Mouse (Mus musculus) gastrocnemius, postnatal 10 days (tissue): ENCODE measurements at regions not wholly inside any gene's neighbourhood (a gene's known extent, or its start where the extent isn't known, plus 50 kb on each side); places are given as distances from the start of the nearest gene placed in this dataset.

Experiments
- DNase-seq: peaks from one replicate; pipeline ENCODE4 v3.0.0; 2021; ENCODE audit warnings: mixed read lengths

- no peak for DNase-seq
Observed at GRCm38 (mm10) chr12:16014679-16015078, 198.0 kb upstream of the Trib2 start.

- DNase-seq = no peak
Observed at GRCm38 (mm10) chr12:16013861-16014630, 197.3 kb upstream of the Trib2 start.

- no peak for DNase-seq
Observed at GRCm38 (mm10) chr12:16013354-16013753, 196.6 kb upstream of the Trib2 start.

GRCm38 (mm10) chr12:16012081-16012480, 195.4 kb upstream of the Trib2 start:
- no peak for DNase-seq

GRCm38 (mm10) chr12:16009822-16010620, 193.3 kb upstream of the Trib2 start:
- DNase-seq = no peak

GRCm38 (mm10) chr12:16008763-16009515, 192.2 kb upstream of the Trib2 start:
- DNase-seq = no peak

- DNase-seq = no peak
Observed at GRCm38 (mm10) chr12:16008261-16008660, 191.5 kb upstream of the Trib2 start.

GRCm38 (mm10) chr12:16006688-16007087, 190.0 kb upstream of the Trib2 start:
- no peak for DNase-seq

GRCm38 (mm10) chr12:16006286-16006685, 189.6 kb upstream of the Trib2 start:
- no peak for DNase-seq

- DNase-seq = no peak
Observed at GRCm38 (mm10) chr12:16001811-16002210, 185.1 kb upstream of the Trib2 start.

GRCm38 (mm10) chr12:16001225-16001624, 184.5 kb upstream of the Trib2 start:
- DNase-seq = no peak

- no peak for DNase-seq
Observed at GRCm38 (mm10) chr12:15998331-15998730, 181.6 kb upstream of the Trib2 start.

GRCm38 (mm10) chr12:15993866-15994265, 177.1 kb upstream of the Trib2 start:
- DNase-seq = no peak

- DNase-seq = no peak
Observed at GRCm38 (mm10) chr12:15986351-15986750, 169.6 kb upstream of the Trib2 start.

GRCm38 (mm10) chr12:15985649-15986048, 168.9 kb upstream of the Trib2 start:
- DNase-seq = no peak

- DNase-seq = no peak
Observed at GRCm38 (mm10) chr12:15983591-15984300, 167.0 kb upstream of the Trib2 start.

- DNase-seq = no peak
Observed at GRCm38 (mm10) chr12:15981741-15982140, 165.0 kb upstream of the Trib2 start.

- DNase-seq = no peak
Observed at GRCm38 (mm10) chr12:15979233-15979632, 162.5 kb upstream of the Trib2 start.

GRCm38 (mm10) chr12:15971786-15972185, 155.1 kb upstream of the Trib2 start:
- no peak for DNase-seq

GRCm38 (mm10) chr12:15970262-15970661, 153.5 kb upstream of the Trib2 start:
- DNase-seq = no peak

GRCm38 (mm10) chr12:15967550-15968102, 150.9 kb upstream of the Trib2 start:
- DNase-seq = no peak

GRCm38 (mm10) chr12:15966631-15967030, 149.9 kb upstream of the Trib2 start:
- DNase-seq = no peak
